Comparison of ENCODE assay signal across 7 mouse cellular contexts in the genomic region with DNA sequence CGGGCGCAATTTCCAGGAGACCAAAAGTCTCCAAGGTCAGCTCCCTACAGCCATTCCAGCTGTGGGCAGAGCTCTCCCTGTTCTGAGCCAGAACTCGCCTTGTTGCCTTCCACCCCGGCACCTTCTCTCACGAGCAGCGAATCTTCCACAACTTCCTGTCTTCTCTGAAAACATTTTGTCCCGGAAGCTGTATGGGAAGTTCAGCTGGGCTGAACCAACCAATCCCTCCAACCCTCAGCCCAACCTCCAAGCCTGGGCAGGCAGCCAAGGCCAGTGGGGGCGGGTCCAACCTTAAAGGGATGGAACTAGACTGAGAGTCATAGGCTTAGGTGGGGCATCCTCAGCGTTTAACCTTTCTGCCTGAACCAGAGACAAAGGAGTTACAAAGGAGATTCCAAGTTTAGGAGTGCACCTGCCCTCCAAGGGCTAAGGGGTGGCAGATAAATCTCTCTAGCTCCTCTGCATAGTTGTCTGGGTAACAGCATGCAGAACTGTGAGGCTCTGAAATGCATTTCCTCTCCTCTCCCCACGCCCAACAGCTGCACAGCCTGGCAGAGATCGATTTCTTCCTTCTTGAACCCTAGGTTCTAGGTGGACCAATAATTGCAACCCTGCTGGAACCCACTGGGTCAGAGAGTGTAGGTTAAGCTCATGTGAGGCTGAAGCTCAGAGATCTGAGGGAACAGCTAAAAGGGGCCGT. TPM values are rescaled to one million over a fixed set of nuclear protein-coding genes. Genes with fewer than 3 reads are reported as not detected.
DNase-seq lines count a peak whose midpoint lies in the region; ATAC-seq lines count a peak whose summit lies in the region.

A gene (minus strand): TSS at position 188 of the 700 bp plus-strand sequence.

- H3K4me3 ChIP-seq in embryonic facial prominence, embryonic 11.5 days (ENCODE audit: low read depth, low read length), result peak within 1 kb of the TSS; percentile 30
- H3K4me3 ChIP-seq in limb, embryonic 11.5 days (ENCODE audit: low read depth, low read length), result peak within 1 kb of the TSS; percentile 26
- H3K4me3 ChIP-seq in midbrain, embryonic 14.5 days (replicated peaks; ENCODE audit: low read depth, low read length), result peak within 1 kb of the TSS; percentile 36

- H3K4me1 ChIP-seq in embryonic facial prominence, embryonic 11.5 days (ENCODE audit: control insufficient read depth, insufficient read depth, low read length), result no peaks in the 10 kb centered on the region
- H3K4me1 ChIP-seq in limb, embryonic 11.5 days (ENCODE audit: control insufficient read depth, insufficient read depth, low read length), result no peaks in the 10 kb centered on the region
- no peaks in the 10 kb centered on the region for H3K4me1 ChIP-seq in midbrain, embryonic 14.5 days (ENCODE audit: control insufficient read depth, insufficient read depth, low read length)

- no peaks in the 10 kb centered on the region for H3K9me3 ChIP-seq in embryonic facial prominence, embryonic 11.5 days (replicated peaks; ENCODE audit: control insufficient read depth, low read length)
- no peaks in the 10 kb centered on the region for H3K9me3 ChIP-seq in limb, embryonic 11.5 days (ENCODE audit: control insufficient read depth, low read length)
- no peaks in the 10 kb centered on the region for H3K9me3 ChIP-seq in midbrain, embryonic 14.5 days (ENCODE audit: control insufficient read depth, low read length)

- H3K27ac ChIP-seq in embryonic facial prominence, embryonic 11.5 days (replicated peaks; ENCODE audit: low read depth, low read length), result no peak within 1 kb of the TSS
- H3K27ac ChIP-seq in limb, embryonic 11.5 days (replicated peaks; ENCODE audit: low read depth, low read length), result no peak within 1 kb of the TSS
- H3K27ac ChIP-seq in midbrain, embryonic 14.5 days (replicated peaks; ENCODE audit: low read depth, low read length), result 0 out of 2 replicates have a peak within 1 kb of the TSS, but pooled peaks have one; percentile 26

- 41% methylated on average over 12 of the region's 12 CpGs for WGBS in embryonic facial prominence, embryonic 11.5 days
- WGBS in limb, embryonic 11.5 days, result 46% methylated on average over 12 of the region's 12 CpGs
- 48% methylated on average over 12 of the region's 12 CpGs for WGBS in midbrain, embryonic 14.5 days

- 0 out of 2 replicates have a peak within 1 kb of the TSS, but pooled peaks have one; percentile 6 for H3K9ac ChIP-seq in embryonic facial prominence, embryonic 11.5 days (replicated peaks; ENCODE audit: low read length)
- H3K9ac ChIP-seq in limb, embryonic 11.5 days (ENCODE audit: low read length), result peak within 1 kb of the TSS; percentile 45
- H3K9ac ChIP-seq in midbrain, embryonic 14.5 days (replicated peaks; ENCODE audit: low read length), result peak within 1 kb of the TSS; percentile 45; the same call in 1 of the 2 replicates

- ATAC-seq in embryonic facial prominence, embryonic 11.5 days (replicated peaks; ENCODE audit: insufficient number of reproducible peaks, low FRiP score, low TSS enrichment, low read depth), result peak; percentile 83
- ATAC-seq in granulocyte monocyte progenitor cell, adult 5-6 weeks (replicated peaks; ENCODE audit: poor library complexity, severe bottlenecking), result peak; percentile 86
- ATAC-seq in limb, embryonic 11.5 days (ENCODE audit: insufficient number of reproducible peaks, low FRiP score, low TSS enrichment, low read depth), result peak; percentile 78; the same call in 1 of the 2 replicates
- ATAC-seq in midbrain, embryonic 14.5 days (ENCODE audit: low FRiP score, low TSS enrichment), result peak; percentile 82; the same call in 1 of the 2 replicates

- peak; percentile 100 for DNase-seq in adrenal gland, postnatal 10 days
- DNase-seq in embryonic facial prominence, embryonic 11.5 days (ENCODE audit: low spot score), result peak; percentile 77
- DNase-seq in kidney, adult 18-20 months, result peak; percentile 99
- peak; percentile 72 for DNase-seq in limb, embryonic 11.5 days (ENCODE audit: low spot score)
- peak; percentile 87 for DNase-seq in midbrain, embryonic 14.5 days
- DNase-seq in spleen, adult 18-20 months, result peak; percentile 93 to 97

- no peaks in the 10 kb centered on the region for H3K36me3 ChIP-seq in embryonic facial prominence, embryonic 11.5 days (replicated peaks; ENCODE audit: control insufficient read depth, insufficient read depth, low read depth, low read length)
- H3K36me3 ChIP-seq in limb, embryonic 11.5 days (ENCODE audit: control insufficient read depth, insufficient read depth, low read length), result no peaks in the 10 kb centered on the region
- H3K36me3 ChIP-seq in midbrain, embryonic 14.5 days (ENCODE audit: control insufficient read depth, insufficient read depth, low read length), result no peaks in the 10 kb centered on the region

- H3K4me2 ChIP-seq in embryonic facial prominence, embryonic 11.5 days (ENCODE audit: low read depth, low read length), result peak within 1 kb of the TSS; percentile 14
- peak within 1 kb of the TSS; percentile 36 for H3K4me2 ChIP-seq in limb, embryonic 11.5 days (ENCODE audit: low read depth, severe bottlenecking)
- H3K4me2 ChIP-seq in midbrain, embryonic 14.5 days (ENCODE audit: low read length), result peak within 1 kb of the TSS; percentile 56

- no peaks in the 10 kb centered on the region for H3K27me3 ChIP-seq in embryonic facial prominence, embryonic 11.5 days (ENCODE audit: control insufficient read depth, insufficient read depth, low read length)
- no peaks in the 10 kb centered on the region for H3K27me3 ChIP-seq in limb, embryonic 11.5 days (ENCODE audit: control insufficient read depth, insufficient read depth, low read length)
- H3K27me3 ChIP-seq in midbrain, embryonic 14.5 days (ENCODE audit: control insufficient read depth, insufficient read depth, low read length), result no peaks in the 10 kb centered on the region

RNA-seq across cellular contexts. Expression of the gene that starts here (rescaled TPM):
- 10 to 100 TPM; 41.5 to 56.3 TPM for total RNA-seq in adrenal gland, postnatal 10 days (2021)
- polyA plus RNA-seq in embryonic facial prominence, embryonic 11.5 days (2014; fragmentation: Nextera tagmentation; extraction: Ambion mirVana), result 2.7 and 3.4 TPM in 2 replicates
- 10.3 and 15.2 TPM in 2 replicates for total RNA-seq in granulocyte monocyte progenitor cell, adult 5-6 weeks (2014; fragmentation: Nextera tagmentation)
- total RNA-seq in granulocyte monocyte progenitor cell, adult 5-6 weeks (2017), result 8.5 and 12.9 TPM in 2 replicates
- 2.7 and 4.1 TPM in 2 replicates for polyA plus RNA-seq in limb, embryonic 11.5 days (2014; fragmentation: Nextera tagmentation; extraction: Ambion mirVana)
- 4.7 and 6.6 TPM in 2 replicates for polyA plus RNA-seq in midbrain, embryonic 14.5 days (2014; fragmentation: Nextera tagmentation; extraction: Ambion mirVana)
